Mouse (Mus musculus): Measurements from ENCODE around the gene Snrpd3. TPM values are rescaled to one million over a fixed set of nuclear protein-coding genes. Genes with fewer than 3 reads are reported as not detected.

The Snrpd3 gene
- polyA plus RNA-seq, 1 experiment, result 41.2 TPM

DNA sequence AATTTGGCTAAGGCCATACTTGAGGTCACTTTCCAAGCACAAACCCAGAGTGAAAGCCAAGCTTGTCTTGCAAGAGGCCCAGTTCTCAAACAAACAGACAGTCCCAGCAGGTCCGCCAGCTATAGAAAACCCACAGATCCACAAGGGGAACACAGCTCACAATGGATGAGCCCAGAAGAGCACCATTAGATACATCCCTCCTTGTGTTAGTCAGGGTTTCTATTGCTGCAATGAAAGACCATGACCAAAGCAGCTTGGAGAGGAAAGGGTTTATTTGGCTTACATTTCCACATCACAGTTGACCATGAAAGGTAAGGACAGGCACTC is 69.2 kb downstream of the Snrpd3 start:
- no peak overlapping the region for H3K4me3 ChIP-seq (ENCODE audit: insufficient read depth, low read depth, low read length)
- peaks cover 14% of the 10 kb centered on the region for H3K4me1 ChIP-seq (ENCODE audit: control insufficient read depth, insufficient read depth, low read length)
- 97% methylated on average over 1 of the region's 1 CpGs for WGBS
- no peaks in the 10 kb centered on the region for H3K36me3 ChIP-seq (ENCODE audit: control insufficient read depth, insufficient read depth, low read length)
- no peak for TF ChIP-seq POLR2A (IDR thresholded peaks at IDR 0.05; ENCODE audit: low read depth, low read length)
- TF ChIP-seq CTCF (conservative IDR thresholded peaks at IDR 0.05; ENCODE audit: insufficient read depth, insufficient read length, low read depth, low read length), result no peak
- no peaks in the 10 kb centered on the region for H3K27me3 ChIP-seq (replicated peaks; ENCODE audit: control insufficient read depth, insufficient read depth, low read length)
- DNase-seq, result no peak
- H3K27ac ChIP-seq (ENCODE audit: insufficient read depth, low read depth, low read length), result no peak overlapping the region

Other genes with a start within 250 kb of the Snrpd3 start
- gene Adora2a, start 200.7 kb upstream of the Snrpd3 start, polyA plus RNA-seq (2012; rRNA removed), result 11.4 and 13.3 TPM in 2 replicates
- 58.4 and 58.5 TPM in 2 replicates for gene Upb1, start 116.4 kb upstream of the Snrpd3 start, polyA plus RNA-seq (2012; rRNA removed)
- gene Gucd1, start 421 bp downstream of the Snrpd3 start, polyA plus RNA-seq (2012; rRNA removed), result 124 and 164 TPM in 2 replicates
- gene Lrrc75b, start 42.8 kb downstream of the Snrpd3 start, polyA plus RNA-seq (2012; rRNA removed), result 2.1 and 2.2 TPM in 2 replicates
- gene Ggt1, start 44.1 kb downstream of the Snrpd3 start, polyA plus RNA-seq (2012; rRNA removed), result 881 and 1,007 TPM in 2 replicates
- gene Ggt5, start 71.8 kb downstream of the Snrpd3 start, polyA plus RNA-seq (2012; rRNA removed), result 34.5 and 48.3 TPM in 2 replicates
- gene Susd2, start 126.5 kb downstream of the Snrpd3 start, polyA plus RNA-seq (2012; rRNA removed), result 193 and 196 TPM in 2 replicates
- gene Cabin1, start 246.8 kb downstream of the Snrpd3 start, polyA plus RNA-seq (2012; rRNA removed), result 24.6 and 27.3 TPM in 2 replicates

All from kidney, adult 2 months (tissue).